Mouse (Mus musculus): ENCODE measurements around the gene Erbb2. TPM values are rescaled to one million over a fixed set of nuclear protein-coding genes. Genes with fewer than 3 reads are reported as not detected.

Erbb2 gene
- polyA plus RNA-seq, 1 experiment from 2014 or later: 33.5 TPM

- Histone ChIP-seq H3K4me1 (replicated peaks; ENCODE audit: control insufficient read depth, insufficient read depth, low read length) (no peaks in the 10 kb centered on the region), H3K27ac (ENCODE audit: low read depth) (no peak overlapping the region), H3K36me3 (ENCODE audit: control insufficient read depth, insufficient read depth, low read length) (no peaks in the 10 kb centered on the region), H3K9ac (ENCODE audit: low read length) (no peak overlapping the region), H3K4me3 (ENCODE audit: low read depth, low read length) (peak overlapping the region; percentile 38; the same call in 1 of the 2 replicates), H3K4me2 (ENCODE audit: low read length) (peak overlapping the region; percentile 45), H3K9me3 (ENCODE audit: control insufficient read depth, low read length) (no peaks in the 10 kb centered on the region), H3K27me3 (replicated peaks; ENCODE audit: control insufficient read depth, insufficient read depth, low read length) (peaks cover 23% of the 10 kb centered on the region)
- ATAC-seq (replicated peaks; ENCODE audit: low FRiP score, low TSS enrichment, low read depth) (no peak), DNase-seq (ENCODE audit: low spot score) (no peak)
- WGBS: 73% methylated on average over 3 of the region's 3 CpGs
Observed at GRCm38 (mm10) chr11:98449419-98449818, 37.1 kb downstream of the Erbb2 start.

GRCm38 (mm10) chr11:98449921-98450771 is 37.9 kb downstream of the Erbb2 start:
- Histone ChIP-seq H3K36me3 (ENCODE audit: control insufficient read depth, insufficient read depth, low read length) (peaks cover 2% of the 10 kb centered on the region; the same call in 1 of the 2 replicates), H3K4me2 (ENCODE audit: low read length) (no peak overlapping the region; the same call in 1 of the 2 replicates), H3K4me1 (replicated peaks; ENCODE audit: control insufficient read depth, insufficient read depth, low read length) (no peaks in the 10 kb centered on the region), H3K27me3 (replicated peaks; ENCODE audit: control insufficient read depth, insufficient read depth, low read length) (peaks cover 23% of the 10 kb centered on the region), H3K9me3 (ENCODE audit: control insufficient read depth, low read length) (no peaks in the 10 kb centered on the region), H3K4me3 (ENCODE audit: low read depth, low read length) (no peak overlapping the region), H3K27ac (ENCODE audit: low read depth) (no peak overlapping the region), H3K9ac (ENCODE audit: low read length) (0 out of 2 replicates have a peak overlapping the region, but pooled peaks have one; percentile 13)
- no peak for ATAC-seq (replicated peaks; ENCODE audit: low FRiP score, low TSS enrichment, low read depth)
- 75% methylated on average over 20 of the region's 20 CpGs for WGBS
- no peak for DNase-seq (ENCODE audit: low spot score)

- Histone ChIP-seq H3K9me3 (ENCODE audit: control insufficient read depth, low read length) (no peaks in the 10 kb centered on the region), H3K4me3 (ENCODE audit: low read depth, low read length) (no peak overlapping the region), H3K4me2 (ENCODE audit: low read length) (no peak overlapping the region), H3K9ac (ENCODE audit: low read length) (no peak overlapping the region), H3K27me3 (replicated peaks; ENCODE audit: control insufficient read depth, insufficient read depth, low read length) (peaks cover 20% of the 10 kb centered on the region), H3K27ac (ENCODE audit: low read depth) (no peak overlapping the region), H3K4me1 (replicated peaks; ENCODE audit: control insufficient read depth, insufficient read depth, low read length) (peaks cover 6% of the 10 kb centered on the region; the same call in 1 of the 2 replicates), H3K36me3 (ENCODE audit: control insufficient read depth, insufficient read depth, low read length) (peaks cover 3% of the 10 kb centered on the region; the same call in 1 of the 2 replicates)
- DNase-seq (ENCODE audit: low spot score) (no peak), ATAC-seq (replicated peaks; ENCODE audit: low FRiP score, low TSS enrichment, low read depth) (no peak)
- 86% methylated on average over 4 of the region's 4 CpGs for WGBS
Observed at GRCm38 (mm10) chr11:98455484-98455883, 43.2 kb downstream of the Erbb2 start.

- Histone ChIP-seq H3K27me3 (replicated peaks; ENCODE audit: control insufficient read depth, insufficient read depth, low read length) (peaks cover 20% of the 10 kb centered on the region), H3K4me2 (ENCODE audit: low read length) (no peak overlapping the region), H3K4me1 (replicated peaks; ENCODE audit: control insufficient read depth, insufficient read depth, low read length) (peaks cover 6% of the 10 kb centered on the region; the same call in 1 of the 2 replicates), H3K36me3 (ENCODE audit: control insufficient read depth, insufficient read depth, low read length) (peaks cover 3% of the 10 kb centered on the region; the same call in 1 of the 2 replicates), H3K9ac (ENCODE audit: low read length) (no peak overlapping the region), H3K27ac (ENCODE audit: low read depth) (no peak overlapping the region), H3K9me3 (ENCODE audit: control insufficient read depth, low read length) (no peaks in the 10 kb centered on the region), H3K4me3 (ENCODE audit: low read depth, low read length) (no peak overlapping the region)
- ATAC-seq (replicated peaks; ENCODE audit: low FRiP score, low TSS enrichment, low read depth) (no peak), DNase-seq (ENCODE audit: low spot score) (no peak)
- WGBS: 62% methylated on average over 5 of the region's 5 CpGs
Observed at GRCm38 (mm10) chr11:98456545-98456944, 44.3 kb downstream of the Erbb2 start.

GRCm38 (mm10) chr11:98456945-98457344 is 44.7 kb downstream of the Erbb2 start:
- H3K27ac ChIP-seq (ENCODE audit: low read depth): no peak overlapping the region
- DNase-seq (ENCODE audit: low spot score): no peak
- peak; percentile 0 for ATAC-seq (replicated peaks; ENCODE audit: low FRiP score, low TSS enrichment, low read depth)
- H3K9me3 ChIP-seq (ENCODE audit: control insufficient read depth, low read length): no peaks in the 10 kb centered on the region
- peaks cover 20% of the 10 kb centered on the region for H3K27me3 ChIP-seq (replicated peaks; ENCODE audit: control insufficient read depth, insufficient read depth, low read length)
- H3K9ac ChIP-seq (ENCODE audit: low read length): peak overlapping the region; percentile 49; the same call in 1 of the 2 replicates
- H3K4me2 ChIP-seq (ENCODE audit: low read length): peak overlapping the region; percentile 67
- H3K4me3 ChIP-seq (ENCODE audit: low read depth, low read length): peak overlapping the region; percentile 53
- WGBS: 21% methylated on average over 9 of the region's 9 CpGs
- H3K36me3 ChIP-seq (ENCODE audit: control insufficient read depth, insufficient read depth, low read length): peaks cover 3% of the 10 kb centered on the region; the same call in 1 of the 2 replicates
- H3K4me1 ChIP-seq (replicated peaks; ENCODE audit: control insufficient read depth, insufficient read depth, low read length): peaks cover 6% of the 10 kb centered on the region; the same call in 1 of the 2 replicates

GRCm38 (mm10) chr11:98457367-98458120 is 45.3 kb downstream of the Erbb2 start:
- H3K9me3 ChIP-seq (ENCODE audit: control insufficient read depth, low read length): no peaks in the 10 kb centered on the region
- peak; percentile 98 for DNase-seq (ENCODE audit: low spot score)
- H3K27ac ChIP-seq (ENCODE audit: low read depth): no peak overlapping the region
- peak overlapping the region; percentile 49 for H3K9ac ChIP-seq (ENCODE audit: low read length)
- H3K4me3 ChIP-seq (ENCODE audit: low read depth, low read length): peak overlapping the region; percentile 53
- H3K36me3 ChIP-seq (ENCODE audit: control insufficient read depth, insufficient read depth, low read length): peaks cover 3% of the 10 kb centered on the region; the same call in 1 of the 2 replicates
- H3K4me2 ChIP-seq (ENCODE audit: low read length): peak overlapping the region; percentile 67
- peak; percentile 89 for ATAC-seq (replicated peaks; ENCODE audit: low FRiP score, low TSS enrichment, low read depth)
- under 1% methylated on average over 52 of the region's 64 CpGs for WGBS
- H3K27me3 ChIP-seq (replicated peaks; ENCODE audit: control insufficient read depth, insufficient read depth, low read length): peaks cover 20% of the 10 kb centered on the region
- peaks cover 6% of the 10 kb centered on the region; the same call in 1 of the 2 replicates for H3K4me1 ChIP-seq (replicated peaks; ENCODE audit: control insufficient read depth, insufficient read depth, low read length)

GRCm38 (mm10) chr11:98458121-98458990 is 46.1 kb downstream of the Erbb2 start:
- H3K4me2 ChIP-seq (ENCODE audit: low read length): peak overlapping the region; percentile 67
- peak; percentile 66 for DNase-seq (ENCODE audit: low spot score)
- H3K4me3 ChIP-seq (ENCODE audit: low read depth, low read length): peak overlapping the region; percentile 53
- no peaks in the 10 kb centered on the region for H3K9me3 ChIP-seq (ENCODE audit: control insufficient read depth, low read length)
- peaks cover 20% of the 10 kb centered on the region for H3K27me3 ChIP-seq (replicated peaks; ENCODE audit: control insufficient read depth, insufficient read depth, low read length)
- peak overlapping the region; percentile 49 for H3K9ac ChIP-seq (ENCODE audit: low read length)
- ATAC-seq (replicated peaks; ENCODE audit: low FRiP score, low TSS enrichment, low read depth): no peak; the same call in none of the 2 replicates
- H3K27ac ChIP-seq (ENCODE audit: low read depth): no peak overlapping the region
- WGBS: 4% methylated on average over 28 of the region's 30 CpGs
- peaks cover 6% of the 10 kb centered on the region; the same call in 1 of the 2 replicates for H3K4me1 ChIP-seq (replicated peaks; ENCODE audit: control insufficient read depth, insufficient read depth, low read length)
- H3K36me3 ChIP-seq (ENCODE audit: control insufficient read depth, insufficient read depth, low read length): peaks cover 3% of the 10 kb centered on the region; the same call in 1 of the 2 replicates

Measured in intestine, embryonic 14.5 days (tissue).